Mouse (Mus musculus) limb, embryonic 14.5 days (tissue): Measurements from ENCODE around the gene Fermt2. TPM values are rescaled to one million over a fixed set of nuclear protein-coding genes. Genes with fewer than 3 reads are reported as not detected.

Source experiments
- ATAC-seq: fragments of 200-750 bp; cut with Nextera tagmentation; 2 replicates; pipeline ENCODE4 v1.8.0; 2017; ENCODE audit warnings: low read depth, moderate number of reproducible peaks, moderate TSS enrichment; ENCODE audit not compliant: low FRiP score
- DNase-seq: peaks from one replicate; pipeline ENCODE4 v3.0.0-alpha.2; 2015; ENCODE audit warnings: low spot score
- H3K27ac ChIP-seq: fragments of 300-500 bp; sonication (generic); replicated peaks from 2 replicates; pipeline ENCODE4 v1.5.1; 2014; ENCODE audit warnings: low read depth, mild to moderate bottlenecking, low read length, moderate library complexity, mixed read lengths
- H3K27me3 ChIP-seq: fragments of 300-500 bp; sonication (generic); 2 replicates; pipeline ENCODE4 v1.6.1; 2014; ENCODE audit warnings: low read length, mixed read lengths; ENCODE audit not compliant: control insufficient read depth, insufficient read depth
- H3K36me3 ChIP-seq: fragments of 300-500 bp; sonication (generic); 2 replicates; pipeline ENCODE4 v1.6.1; 2014; ENCODE audit warnings: mild to moderate bottlenecking, low read length, moderate library complexity, mixed read lengths; ENCODE audit not compliant: control insufficient read depth, insufficient read depth
- H3K4me1 ChIP-seq: fragments of 300-500 bp; sonication (generic); 2 replicates; pipeline ENCODE4 v1.6.1; 2014; ENCODE audit warnings: antibody characterized with exemption, low read length, mixed read lengths; ENCODE audit not compliant: control insufficient read depth, insufficient read depth
- H3K4me2 ChIP-seq: fragments of 300-500 bp; sonication (generic); replicated peaks from 2 replicates; pipeline ENCODE4 v1.6.1; 2014; ENCODE audit warnings: low read depth, mild to moderate bottlenecking, low read length, moderate library complexity; ENCODE audit not compliant: severe bottlenecking
- H3K4me3 ChIP-seq: fragments of 300-500 bp; sonication (generic); replicated peaks from 2 replicates; pipeline ENCODE4 v1.5.1; 2014; ENCODE audit warnings: low read length
- H3K9ac ChIP-seq: fragments of 300-500 bp; sonication (generic); 2 replicates; pipeline ENCODE4 v1.6.1; 2014; ENCODE audit warnings: mild to moderate bottlenecking, low read depth, low read length, moderate library complexity; ENCODE audit not compliant: severe bottlenecking
- H3K9me3 ChIP-seq: fragments of 300-500 bp; sonication (generic); 2 replicates; pipeline ENCODE4 v1.6.1; 2016; ENCODE audit warnings: low read length; ENCODE audit not compliant: control insufficient read depth
- POLR2A ChIP-seq: fragments of 200-500 bp; IDR thresholded peaks from 2 replicates; pipeline ENCODE4 v1.8.0; 2012; ENCODE audit warnings: inconsistent platforms, mild to moderate bottlenecking, moderate library complexity, borderline replicate concordance; ENCODE audit not compliant: insufficient read depth, insufficient read length; ENCODE audit errors: extremely low read depth
- WGBS: fragments of 180-500 bp; shearing (Covaris S2); extraction: QIAGEN DNeasy Blood & Tissue Kit; methylation state at CpG from one replicate; pipeline ENCODE4 v1.1.7; 2014; 5-methylcytosine and 5-hydroxymethylcytosine counted together
- polyA plus RNA-seq, 2 experiments: library from polyadenylated mRNA; depleted of rRNA in 1 of 2; stranded (reverse) in 1 of 2; unstranded in 1 of 2; fragments of >200 nt; fragmentation: Nextera tagmentation in 1 of 2; extraction: Ambion mirVana in 1 of 2; gene quantifications; 2 replicates each; pipeline versions ENCODE4 v1.2.1 to v1.2.3; 2012 to 2014

The Fermt2 gene
- polyA plus RNA-seq, 2 experiments, result 91.7 to 128 TPM

GRCm38 (mm10) chr14:45445445-45445844 is 84.5 kb downstream of the Fermt2 start:
- ATAC-seq, result no peak
- H3K4me3 ChIP-seq, result no peak overlapping the region
- H3K36me3 ChIP-seq, result no peaks in the 10 kb centered on the region
- TF ChIP-seq POLR2A, result no peak
- no peak overlapping the region for H3K4me2 ChIP-seq
- no peak overlapping the region for H3K9ac ChIP-seq
- H3K27me3 ChIP-seq, result no peaks in the 10 kb centered on the region
- DNase-seq, result no peak
- no peak overlapping the region for H3K27ac ChIP-seq
- H3K4me1 ChIP-seq, result peaks cover 4% of the 10 kb centered on the region
- 61% methylated on average over 12 of the region's 12 CpGs for WGBS
- H3K9me3 ChIP-seq, result no peaks in the 10 kb centered on the region

GRCm38 (mm10) chr14:45444870-45445269 is 85.0 kb downstream of the Fermt2 start:
- 37% methylated on average over 7 of the region's 7 CpGs for WGBS
- H3K36me3 ChIP-seq, result no peaks in the 10 kb centered on the region
- ATAC-seq, result no peak
- no peak overlapping the region for H3K4me3 ChIP-seq
- H3K4me2 ChIP-seq, result no peak overlapping the region
- no peaks in the 10 kb centered on the region for H3K27me3 ChIP-seq
- no peaks in the 10 kb centered on the region for H3K9me3 ChIP-seq
- no peak overlapping the region for H3K27ac ChIP-seq
- TF ChIP-seq POLR2A, result no peak
- DNase-seq, result no peak
- no peak overlapping the region for H3K9ac ChIP-seq
- H3K4me1 ChIP-seq, result peaks cover 4% of the 10 kb centered on the region

- H3K27ac ChIP-seq, result no peak overlapping the region
Observed at GRCm38 (mm10) chr14:45442781-45443560, 86.9 kb downstream of the Fermt2 start.

GRCm38 (mm10) chr14:45441291-45441690 is 88.6 kb downstream of the Fermt2 start:
- TF ChIP-seq POLR2A, result no peak
- no peak overlapping the region for H3K4me2 ChIP-seq
- peaks cover 14% of the 10 kb centered on the region for H3K4me1 ChIP-seq
- ATAC-seq (no peak), DNase-seq (no peak)
- no peaks in the 10 kb centered on the region for H3K27me3 ChIP-seq
- H3K9ac ChIP-seq, result no peak overlapping the region
- H3K9me3 ChIP-seq, result no peaks in the 10 kb centered on the region
- no peak overlapping the region for H3K27ac ChIP-seq
- H3K4me3 ChIP-seq, result no peak overlapping the region
- WGBS, result 55% methylated on average over 6 of the region's 6 CpGs
- no peaks in the 10 kb centered on the region for H3K36me3 ChIP-seq

More at GRCm38 (mm10) chr14:45442781-45443560, 86.9 kb downstream of the Fermt2 start:
- DNase-seq (no peak), ATAC-seq (no peak)
- 29% methylated on average over 12 of the region's 12 CpGs for WGBS
- no peak for TF ChIP-seq POLR2A
- H3K4me3 ChIP-seq, result no peak overlapping the region
- H3K4me1 ChIP-seq, result peaks cover 10% of the 10 kb centered on the region
- H3K27me3 ChIP-seq, result no peaks in the 10 kb centered on the region
- no peaks in the 10 kb centered on the region for H3K9me3 ChIP-seq
- H3K4me2 ChIP-seq, result no peak overlapping the region
- H3K36me3 ChIP-seq, result no peaks in the 10 kb centered on the region
- H3K9ac ChIP-seq, result no peak overlapping the region

GRCm38 (mm10) chr14:45439387-45439786 is 90.5 kb downstream of the Fermt2 start:
- no peak overlapping the region for H3K9ac ChIP-seq

More at GRCm38 (mm10) chr14:45439387-45439786, 90.5 kb downstream of the Fermt2 start:
- Histone ChIP-seq H3K4me2 (no peak overlapping the region), H3K27me3 (no peaks in the 10 kb centered on the region), H3K36me3 (no peaks in the 10 kb centered on the region), H3K4me1 (peaks cover 14% of the 10 kb centered on the region), H3K27ac (no peak overlapping the region), H3K4me3 (no peak overlapping the region), H3K9me3 (no peaks in the 10 kb centered on the region)
- TF ChIP-seq POLR2A, result no peak
- DNase-seq (no peak), ATAC-seq (no peak)
- 43% methylated on average over 9 of the region's 9 CpGs for WGBS
